14 mouse cellular contexts compared by ENCODE assay signal in genomic region chr16:13158153-13158670, GRCm38 (mm10). TPM values are rescaled to one million over a fixed set of nuclear protein-coding genes. Genes with fewer than 3 reads are reported as not detected.
DNase-seq lines count a peak whose midpoint lies in the region; ATAC-seq and TF ChIP-seq lines count a peak whose summit lies in the region.
"Had no signal": no experiment of that assay in that cellular context is flagged by ENCODE, and none has a peak within 500 bp of the region (broad histone marks: within the 10 kb centered on the region; RNA-seq: fewer than 3 reads in every experiment).

No protein-coding gene starts in this region.

- DNase-seq in gastrocnemius, adult 2 months, result peak; percentile 39
- no peak for DNase-seq in gastrocnemius, adult 8-10 months (ENCODE audit: low spot score in 2 of 2)
- DNase-seq in liver, adult 2 months (ENCODE audit: extremely low read depth, low read depth, low spot score), result peak; percentile 22
- no peak for DNase-seq in liver, embryonic 11.5 days (ENCODE audit: low spot score)
- DNase-seq in CD4-positive helper T cell, adult 2 months (ENCODE audit: low read depth, low spot score), result peak; percentile 24
- DNase-seq in retina, embryonic 14.5 days (ENCODE audit: low spot score), result peak; percentile 24
- no peak for DNase-seq in cerebellum, adult 2 months
- DNase-seq: adrenal gland, postnatal 10 days; gastrocnemius, postnatal 25 days; kidney, postnatal 25 days had no signal

- no peak for ATAC-seq in liver, embryonic 11.5 days (replicated peaks; ENCODE audit: low FRiP score)
- no peak for ATAC-seq in monocyte, adult 5-6 weeks (replicated peaks; ENCODE audit: insufficient number of reproducible peaks, low FRiP score, low TSS enrichment, poor library complexity, severe bottlenecking)
- ATAC-seq: forebrain, embryonic 14.5 days; hindbrain, postnatal 0 days had no signal

- H3K4me1 ChIP-seq in liver, adult 2 months (ENCODE audit: control insufficient read depth, insufficient read depth, low read length), result peaks cover 4% of the 10 kb centered on the region; the same call in 1 of the 2 replicates
- peaks cover 3% of the 10 kb centered on the region; the same call in 1 of the 2 replicates for H3K4me1 ChIP-seq in liver, embryonic 11.5 days (replicated peaks; ENCODE audit: control insufficient read depth, insufficient read depth, low read length)
- no peaks in the 10 kb centered on the region; the same call in 1 of the 2 replicates for H3K4me1 ChIP-seq in cerebellum, adult 2 months (ENCODE audit: control insufficient read depth, insufficient read depth, low read length)
- H3K4me1 ChIP-seq: limb, embryonic 15.5 days had no signal

- no peaks in the 10 kb centered on the region for H3K9me3 ChIP-seq in liver, embryonic 11.5 days (ENCODE audit: control insufficient read depth, low read length)
- H3K9me3 ChIP-seq: limb, embryonic 15.5 days had no signal

- no peaks in the 10 kb centered on the region for H3K27me3 ChIP-seq in liver, adult 2 months (ENCODE audit: control insufficient read depth, insufficient read depth, low read length)
- H3K27me3 ChIP-seq in liver, embryonic 11.5 days (replicated peaks; ENCODE audit: control insufficient read depth, insufficient read depth, low read length), result no peaks in the 10 kb centered on the region
- no peaks in the 10 kb centered on the region for H3K27me3 ChIP-seq in cerebellum, adult 2 months (ENCODE audit: control insufficient read depth, insufficient read depth, low read length)
- H3K27me3 ChIP-seq: limb, embryonic 15.5 days had no signal

- H3K36me3 ChIP-seq in liver, adult 2 months (ENCODE audit: control insufficient read depth, insufficient read depth, low read length), result no peaks in the 10 kb centered on the region
- H3K36me3 ChIP-seq in liver, embryonic 11.5 days (ENCODE audit: control insufficient read depth, insufficient read depth, low read length), result no peaks in the 10 kb centered on the region
- H3K36me3 ChIP-seq: limb, embryonic 15.5 days had no signal

- H3K4me3 ChIP-seq in gastrocnemius, adult 2 months, result no peak overlapping the region
- no peak overlapping the region for H3K4me3 ChIP-seq in liver, adult 2 months (ENCODE audit: insufficient read depth, low read depth, low read length)
- no peak overlapping the region for H3K4me3 ChIP-seq in liver, embryonic 11.5 days (ENCODE audit: low read depth, low read length)
- H3K4me3 ChIP-seq in cerebellum, adult 2 months (replicated peaks; ENCODE audit: insufficient read depth, low read depth, low read length), result no peak overlapping the region
- H3K4me3 ChIP-seq: limb, embryonic 15.5 days had no signal

- no peak overlapping the region for H3K27ac ChIP-seq in gastrocnemius, adult 2 months
- H3K27ac ChIP-seq in liver, adult 2 months (replicated peaks; ENCODE audit: insufficient read depth, low read depth, low read length), result no peak overlapping the region
- H3K27ac ChIP-seq in liver, embryonic 11.5 days (ENCODE audit: low read depth, low read length), result no peak overlapping the region
- H3K27ac ChIP-seq in cerebellum, adult 2 months (ENCODE audit: insufficient read depth, low read length), result no peak overlapping the region
- H3K27ac ChIP-seq: hindbrain, postnatal 0 days; limb, embryonic 15.5 days had no signal

- no peaks in the 10 kb centered on the region for H3K79me2 ChIP-seq in liver, adult 2 months (ENCODE audit: control insufficient read depth, insufficient read depth, low read length)

- H3K9ac ChIP-seq in liver, adult 2 months (ENCODE audit: low read depth, low read length), result no peak overlapping the region
- no peak overlapping the region for H3K9ac ChIP-seq in liver, embryonic 11.5 days (ENCODE audit: low read depth, low read length)
- H3K9ac ChIP-seq: limb, embryonic 15.5 days had no signal

- intact Hi-C loops in gastrocnemius, adult 2 months (cut with DNase I), result no loop called here

- peak; percentile 33; the same call in 1 of the 2 replicates for TF ChIP-seq CTCF in gastrocnemius, adult 2 months (IDR thresholded peaks at IDR 0.05)
- no peak for TF ChIP-seq CTCF in liver, adult 2 months (IDR thresholded peaks at IDR 0.05; ENCODE audit: low read depth, low read length)
- TF ChIP-seq CTCF in cerebellum, adult 2 months (IDR thresholded peaks at IDR 0.05; ENCODE audit: borderline replicate concordance, insufficient read depth, low read depth, low read length), result no peak

- no peak overlapping the region for H3K4me2 ChIP-seq in liver, embryonic 11.5 days
- H3K4me2 ChIP-seq: limb, embryonic 15.5 days had no signal

- no peak for TF ChIP-seq POLR2A in liver, adult 2 months (IDR thresholded peaks at IDR 0.05; ENCODE audit: extremely low read depth, insufficient read depth, low read length)
- TF ChIP-seq POLR2A in cerebellum, adult 2 months (IDR thresholded peaks at IDR 0.05; ENCODE audit: borderline replicate concordance, insufficient read depth, low read length), result no peak

- WGBS in liver, adult 2 months, result 65% methylated on average over 3 of the region's 3 CpGs
- 52% methylated on average over 3 of the region's 3 CpGs for WGBS in liver, embryonic 11.5 days
- 62% methylated on average over 3 of the region's 3 CpGs for WGBS in cerebellum, adult 2 months

RNA-seq across cellular contexts. Expression of gene Ercc4, which starts 48.7 kb away (rescaled TPM):
- total RNA-seq in gastrocnemius, adult 2 months (2021), result 1 to 10 TPM; 4.4 to 5.7 TPM
- 1 to 10 TPM; 4.2 to 5.5 (median 5.0) TPM for total RNA-seq in gastrocnemius, adult 8-10 months (2022)
- total RNA-seq in liver, adult 2 months (2014; rRNA removed), result 5.4 and 6.8 TPM in 2 replicates
- 4.0 and 5.6 TPM in 2 replicates for polyA plus RNA-seq in liver, adult 2 months (2012; rRNA removed)
- polyA plus RNA-seq in liver, embryonic 11.5 days (2014; fragmentation: Nextera tagmentation; extraction: Ambion mirVana), result 11.9 and 12.9 TPM in 2 replicates
- 9.9 to 22.0 TPM (median 13.4 TPM) in 3 replicates for total RNA-seq in monocyte, adult 5-6 weeks (2017)
- polyA plus RNA-seq in cerebellum, adult 2 months (2012; rRNA removed), result 26.8 and 27.0 TPM in 2 replicates

Comparison
In these comparisons a context has a peak if more than half of its experiments do, and no peak if none do; other contexts are left out.
1. DNase-seq: peak in gastrocnemius, adult 2 months (single experiment), liver, adult 2 months (single experiment), CD4-positive helper T cell, adult 2 months (single experiment) and retina, embryonic 14.5 days (single experiment); none in gastrocnemius, adult 8-10 months (0 of 2), liver, embryonic 11.5 days (single experiment) and cerebellum, adult 2 months (0 of 2).